Mouse (Mus musculus) embryo, embryonic 11 days (tissue): ENCODE measurements at regions not wholly inside any gene's neighbourhood (a gene's known extent, or its start where the extent isn't known, plus 50 kb on each side); places are given as distances from the start of the nearest gene placed in this dataset.
A peak's percentile ranks its signal among the peaks of the same experiment; 100 is the strongest.

Experiments used
- DNase-seq: peaks from one replicate; pipeline ENCODE4 v3.0.0-alpha.2; 2015

DNA sequence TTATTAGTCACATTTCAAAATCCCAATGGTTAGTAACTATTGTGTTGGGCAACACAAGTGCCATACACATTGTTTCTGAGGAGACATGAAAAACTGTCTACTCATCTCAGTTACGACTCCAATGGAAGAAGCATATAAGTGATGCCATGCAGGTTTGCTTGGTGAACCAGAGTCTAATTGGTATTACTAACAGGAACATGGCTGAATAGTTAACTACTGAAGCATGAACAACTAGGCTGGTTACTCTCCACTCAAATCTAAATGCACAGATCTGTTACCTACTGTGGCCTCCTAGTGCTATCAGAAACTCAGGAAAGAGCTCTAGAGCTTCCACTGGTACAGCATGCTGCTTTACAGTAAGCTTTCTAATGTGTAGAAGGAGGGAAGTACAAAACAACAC lies 503.5 kb upstream of the Sox9 start:
- DNase-seq, result no peak

DNA sequence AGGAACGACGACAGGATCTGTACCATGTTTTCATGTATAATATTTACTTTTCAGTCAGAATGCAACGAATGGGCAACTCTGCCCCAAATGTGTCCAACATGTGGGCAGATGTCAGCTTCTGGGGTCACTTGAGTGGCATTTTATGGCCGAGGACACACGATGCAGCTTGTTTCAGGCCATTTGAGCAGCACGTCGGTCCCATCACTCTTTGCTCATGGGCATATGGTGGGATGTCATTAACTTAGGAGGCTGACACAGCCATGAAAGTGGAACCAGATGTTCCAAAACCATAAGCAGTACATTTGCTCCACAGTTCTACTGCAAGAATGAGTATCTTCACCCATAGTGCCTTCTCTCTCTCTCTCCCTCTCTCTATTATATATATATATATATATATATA lies 499.1 kb upstream of the Sox9 start:
- peak; percentile 59 for DNase-seq

DNA sequence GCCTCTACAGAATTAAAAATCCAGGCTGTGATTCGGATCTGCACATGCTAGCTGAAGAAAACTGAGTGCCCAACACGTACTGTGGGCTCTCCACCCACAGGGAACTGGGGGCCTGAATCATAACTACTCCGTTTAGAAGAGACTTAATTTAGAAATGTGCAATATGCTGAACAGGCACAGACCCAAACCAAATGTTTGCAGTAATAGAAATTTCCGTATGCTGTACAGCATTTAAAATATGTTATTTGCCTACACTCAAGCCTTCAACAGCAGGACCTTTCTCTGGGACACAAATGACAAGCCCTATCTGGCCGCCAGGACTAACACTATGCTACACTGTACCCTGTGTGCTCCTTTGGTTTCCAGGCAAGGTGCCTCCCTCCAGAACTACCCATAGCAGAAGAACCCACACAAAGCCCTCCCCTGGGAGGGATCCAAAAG lies 483.1 kb upstream of the Sox9 start:
- DNase-seq, result no peak

DNA sequence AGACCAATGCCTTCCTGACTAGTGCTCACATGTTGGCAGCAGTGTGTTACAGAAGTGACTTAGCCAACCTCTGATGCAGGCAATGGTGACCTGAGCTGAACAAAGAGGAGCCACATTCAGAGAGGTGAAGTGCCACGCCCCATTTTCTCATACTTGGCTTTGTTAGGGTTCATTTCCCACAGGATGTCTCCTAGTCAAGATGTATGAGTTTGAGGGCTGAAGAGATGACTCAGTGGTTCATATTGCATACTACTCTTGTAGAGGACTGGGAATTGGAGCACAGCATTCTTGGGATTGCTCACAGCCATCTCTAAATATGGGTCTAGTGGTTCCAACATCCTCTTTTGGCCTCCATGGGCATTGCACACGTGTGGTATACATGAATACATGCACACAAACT lies 478.9 kb upstream of the Sox9 start:
- DNase-seq, result no peak

DNA sequence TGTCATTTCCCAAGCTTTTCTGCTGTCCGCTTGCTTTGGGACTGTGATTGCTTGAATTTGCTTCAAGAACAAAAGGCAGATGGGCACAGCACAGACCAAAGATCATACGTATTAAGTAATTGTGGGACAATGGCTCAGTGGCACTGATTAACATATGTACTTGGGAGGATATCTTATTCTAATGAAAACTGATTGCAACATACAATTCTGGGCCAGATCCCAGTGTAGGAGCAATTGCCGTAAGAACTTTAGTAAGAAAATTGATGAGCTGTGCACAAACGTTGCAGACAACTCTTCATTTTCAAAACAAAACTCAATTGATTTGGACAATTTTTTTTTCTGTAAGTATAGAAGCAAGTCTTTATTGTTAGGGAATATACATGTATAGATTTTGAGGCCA lies 456.2 kb upstream of the Sox9 start:
- no peak for DNase-seq

DNA sequence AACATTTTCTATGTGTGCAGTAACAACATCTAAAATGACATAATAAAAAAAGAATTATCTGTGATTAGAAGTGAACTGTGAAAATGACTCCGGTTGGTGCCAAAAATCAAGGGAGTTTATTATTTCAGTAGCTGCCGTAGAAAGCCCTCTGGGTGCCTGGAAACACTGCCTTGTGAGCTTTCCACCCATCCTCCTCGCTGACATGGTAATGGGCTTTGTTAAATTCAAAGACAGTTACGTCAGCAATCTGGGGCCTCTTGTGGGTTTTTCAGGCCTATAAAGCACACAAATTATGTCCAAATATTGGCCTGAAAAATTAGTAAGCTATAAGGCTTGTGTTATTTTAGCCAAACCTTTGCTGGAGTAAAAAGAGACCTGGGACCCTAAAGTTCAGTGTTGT lies 454.4 kb upstream of the Sox9 start:
- DNase-seq, result no peak

DNA sequence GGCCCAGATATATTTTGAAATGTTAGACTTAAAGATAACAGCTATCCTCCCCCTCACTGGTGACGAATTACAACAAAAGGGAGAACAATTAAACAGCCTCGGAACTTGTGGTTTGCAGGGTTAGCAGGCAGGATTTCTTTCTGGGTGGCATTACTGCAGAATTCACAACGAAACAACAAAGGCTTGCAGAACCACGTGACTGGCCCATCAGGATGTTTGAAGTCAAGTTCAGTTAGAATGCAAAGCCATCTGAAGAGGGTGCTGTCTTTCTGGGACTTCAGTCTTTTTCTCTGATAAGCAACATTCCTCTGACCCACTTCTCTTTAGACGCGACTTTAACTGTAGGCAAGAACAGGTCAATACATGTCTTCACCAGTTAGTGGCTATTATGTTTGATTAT lies 436.9 kb upstream of the Sox9 start:
- DNase-seq, result no peak

DNA sequence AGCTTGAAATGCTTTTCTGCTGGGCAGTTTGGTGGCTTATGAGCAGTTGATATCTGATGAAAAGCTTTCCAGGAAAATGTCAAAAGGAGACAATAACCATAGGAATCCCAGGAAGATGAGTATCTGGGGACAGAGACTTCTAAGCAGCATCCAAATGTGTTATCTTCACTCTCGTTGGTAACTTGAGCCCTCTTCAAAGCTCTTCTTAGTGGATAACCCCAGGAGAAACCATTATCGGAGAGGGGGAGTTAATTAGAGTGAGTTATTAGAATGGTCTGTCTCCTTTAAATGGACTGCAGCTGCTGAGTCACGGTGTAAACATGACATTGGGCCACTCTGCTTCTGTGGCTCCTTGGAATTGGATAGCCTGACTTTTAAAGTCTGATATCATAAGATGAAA lies 436.4 kb upstream of the Sox9 start:
- DNase-seq, result peak; percentile 37

DNA sequence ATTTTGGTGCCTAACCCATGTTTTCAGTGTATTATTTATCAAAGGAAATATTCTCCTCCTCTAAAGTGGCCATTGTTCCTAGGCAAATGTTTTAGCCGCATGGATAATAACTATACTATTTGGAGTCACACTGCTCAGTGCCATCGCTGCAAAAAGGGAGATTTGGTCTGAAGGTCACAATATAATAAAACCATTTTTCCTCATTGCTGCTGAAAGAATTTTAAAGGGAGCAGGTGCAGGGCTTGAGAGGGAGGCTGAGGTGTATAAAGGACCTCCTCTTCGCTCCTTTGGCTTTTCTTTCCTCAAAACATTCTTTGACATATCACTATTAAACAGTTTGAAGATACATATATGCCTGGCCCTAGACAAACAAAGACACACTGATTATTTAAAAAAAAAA lies 435.9 kb upstream of the Sox9 start:
- DNase-seq, result no peak

DNA sequence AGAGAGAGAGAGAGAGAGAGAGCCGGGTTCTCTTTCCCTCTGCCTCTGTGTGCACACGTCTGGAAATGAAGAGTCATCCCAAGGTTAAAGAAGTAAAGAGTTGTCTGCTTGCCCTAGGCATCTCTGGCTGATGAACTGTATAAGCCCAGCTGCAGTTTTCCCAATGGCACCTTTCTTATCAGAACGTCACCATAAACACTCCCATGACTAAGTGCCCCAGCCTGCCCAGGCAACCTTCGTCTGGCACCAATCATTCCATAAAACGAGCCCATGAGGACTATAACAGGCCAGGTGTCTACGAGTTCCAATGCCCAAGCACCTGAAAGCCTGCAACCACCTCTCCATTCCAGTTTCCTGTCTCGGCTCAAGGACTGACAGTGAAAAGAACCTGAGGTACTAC lies 435.5 kb upstream of the Sox9 start:
- DNase-seq, result no peak

DNA sequence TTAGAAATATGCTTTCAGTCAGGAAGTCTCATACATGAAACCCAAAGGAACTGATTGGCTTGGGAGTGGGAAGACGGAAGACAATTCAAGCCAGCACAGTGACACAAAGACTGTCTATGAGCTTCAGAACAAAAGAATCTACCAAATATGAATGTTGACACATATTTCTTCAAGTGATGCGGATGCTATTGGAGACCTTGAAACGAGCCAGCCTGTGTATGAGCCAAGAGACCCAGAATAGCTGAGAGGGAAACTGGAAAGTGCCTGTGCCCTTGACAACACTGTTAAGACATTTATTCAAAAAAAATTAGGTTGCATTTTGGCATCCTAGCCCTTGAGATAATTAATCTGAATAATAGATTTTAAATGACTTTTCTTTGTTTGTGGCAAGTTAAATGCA lies 426.7 kb upstream of the Sox9 start:
- no peak for DNase-seq

DNA sequence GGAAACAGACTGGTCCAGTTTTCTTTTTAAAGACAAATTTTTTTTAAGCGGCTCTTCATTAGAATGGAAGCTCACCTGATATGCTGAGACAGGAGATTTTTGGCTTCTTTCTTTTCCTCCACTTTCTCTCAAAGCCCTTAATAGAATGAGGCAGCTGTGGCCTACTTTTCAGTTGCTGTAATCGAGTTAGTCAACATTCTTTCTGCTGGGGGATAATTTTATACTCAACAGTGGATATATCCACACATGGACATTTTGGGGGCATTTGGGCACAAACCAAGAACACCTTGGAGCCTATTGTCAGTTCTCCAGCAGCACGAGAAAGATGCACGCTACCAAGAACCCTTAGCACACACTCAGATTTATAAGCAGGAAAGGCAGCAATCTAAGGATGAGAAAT lies 415.3 kb upstream of the Sox9 start:
- no peak for DNase-seq

DNA sequence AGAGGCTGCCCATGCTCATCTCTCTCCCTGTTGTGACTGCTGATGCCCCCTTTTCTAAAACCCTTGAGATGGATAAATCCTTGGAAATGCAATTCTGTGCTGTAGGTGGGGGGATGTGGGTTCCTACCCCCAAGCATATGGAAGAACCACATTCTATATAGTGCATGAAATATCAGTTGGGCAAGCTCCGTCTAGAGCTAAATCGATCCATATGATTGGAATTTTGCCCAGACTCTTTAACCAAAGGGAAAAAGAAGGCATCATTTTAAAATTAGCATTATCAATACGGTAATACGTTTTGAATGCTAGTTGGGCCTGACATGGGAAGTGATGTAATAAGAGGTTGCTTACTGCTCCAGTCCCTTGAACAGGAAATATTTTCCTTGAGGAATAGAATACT lies 411.1 kb upstream of the Sox9 start:
- DNase-seq, result no peak

DNA sequence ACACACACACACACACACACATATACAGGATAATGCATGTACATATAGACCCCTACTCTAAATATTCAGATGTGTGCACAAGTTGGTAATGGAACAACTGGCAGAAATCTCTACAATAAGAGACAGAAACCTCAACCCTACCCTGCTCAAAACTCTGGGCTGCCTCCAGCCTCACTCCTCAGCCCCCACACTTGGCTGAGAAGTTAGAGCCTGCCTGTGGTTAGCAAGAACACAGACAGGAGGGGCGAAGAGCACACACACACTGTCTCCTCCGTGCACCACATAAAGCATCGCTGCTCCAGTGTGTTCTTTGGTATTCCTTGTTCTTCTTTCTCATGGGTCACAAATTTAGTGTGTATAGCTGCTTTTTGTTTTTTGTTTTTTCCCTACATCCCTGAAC lies 382.0 kb upstream of the Sox9 start:
- no peak for DNase-seq

DNA sequence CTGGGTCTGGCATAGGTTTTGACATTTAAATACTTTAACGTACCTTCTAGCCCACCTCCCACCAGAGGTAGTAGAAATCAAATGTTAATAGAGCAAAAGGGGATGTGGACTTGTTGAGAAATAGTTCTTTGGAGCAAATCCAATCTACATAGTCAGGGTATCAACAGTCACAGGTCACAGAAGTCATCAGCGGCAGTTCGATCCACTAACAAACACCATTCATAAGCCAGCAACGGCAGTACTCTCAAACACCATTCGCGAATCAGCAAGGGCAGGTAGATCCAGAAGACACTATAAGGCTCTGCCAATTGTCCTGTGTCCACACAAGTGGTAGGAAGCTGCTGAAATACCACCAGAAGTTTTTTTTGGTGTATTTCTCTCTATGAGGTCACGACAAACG lies 374.3 kb upstream of the Sox9 start:
- no peak for DNase-seq

DNA sequence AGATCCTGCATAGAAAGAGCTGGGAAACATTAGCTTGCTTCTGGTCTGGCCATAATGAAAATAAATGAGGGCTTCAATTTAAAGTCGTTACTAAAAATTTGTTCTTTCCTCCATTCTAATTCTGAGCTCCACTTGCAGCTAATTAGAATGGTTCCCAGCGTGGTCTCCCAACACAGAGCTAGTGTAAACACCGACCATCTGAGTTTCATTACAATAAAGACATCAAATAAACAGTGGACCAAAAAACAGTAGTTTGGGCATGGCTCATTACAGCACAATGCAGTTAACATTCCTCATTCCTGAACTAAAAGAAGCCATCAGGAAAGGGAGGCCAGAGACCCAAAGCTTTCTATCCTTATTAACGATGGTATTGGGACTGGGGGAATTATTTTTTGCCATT lies 369.6 kb upstream of the Sox9 start:
- DNase-seq, result peak; percentile 57

DNA sequence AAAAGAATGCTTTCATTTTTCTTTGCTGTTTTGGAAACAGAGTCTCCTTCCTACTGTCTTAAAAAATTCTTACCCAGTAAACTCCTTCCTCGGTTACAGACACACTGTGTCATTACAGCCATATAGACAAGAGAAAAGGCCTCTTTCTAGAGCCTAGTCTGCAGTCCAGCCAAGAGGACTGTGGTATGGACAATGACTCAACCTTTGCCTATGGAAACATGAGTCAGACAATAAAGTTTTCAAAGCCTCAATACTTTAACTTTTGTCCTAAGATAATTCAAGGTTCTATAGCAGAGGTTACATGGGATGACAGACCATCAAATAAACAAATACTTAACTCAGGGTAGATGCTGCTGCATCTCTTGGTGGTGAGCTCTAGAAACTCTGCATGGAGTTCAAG lies 339.4 kb upstream of the Sox9 start:
- DNase-seq, result no peak

DNA sequence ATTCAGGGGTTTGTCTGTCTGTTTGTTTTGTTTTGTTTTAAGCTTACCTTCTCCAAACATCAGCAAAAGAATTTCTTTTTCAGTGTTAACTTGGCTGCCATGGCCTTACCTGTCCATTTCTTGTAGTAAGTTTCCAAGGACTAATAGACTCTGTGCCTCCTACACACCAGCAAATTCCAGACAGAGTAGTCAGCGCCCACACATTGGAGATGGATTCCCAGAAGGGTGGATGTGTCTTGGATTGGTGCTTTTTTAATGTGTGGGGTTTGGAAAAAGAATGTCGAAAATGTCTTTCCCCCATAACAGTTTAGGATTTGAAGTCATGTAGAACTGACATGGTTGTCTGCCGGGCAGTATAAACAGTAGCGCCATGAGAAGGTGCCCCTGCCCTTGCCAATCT lies 338.1 kb upstream of the Sox9 start:
- no peak for DNase-seq

DNA sequence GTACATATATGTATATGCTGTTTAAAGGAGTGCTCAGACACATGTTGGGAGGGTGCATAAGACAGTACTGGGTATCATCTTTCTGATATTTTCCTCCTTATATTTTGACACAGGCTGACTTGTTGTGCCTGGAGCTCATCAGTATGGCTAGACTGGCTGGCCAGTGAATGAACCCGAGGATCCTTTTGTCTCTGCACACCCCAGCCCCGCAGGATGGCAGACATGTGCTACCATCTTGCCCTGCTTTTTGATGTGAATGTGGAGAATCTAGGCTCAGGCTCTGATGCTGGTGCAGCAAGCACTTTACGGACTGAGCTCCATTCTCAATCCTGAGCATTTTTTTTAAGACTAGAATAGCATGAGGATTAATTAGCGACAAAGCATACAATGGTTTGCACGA lies 332.4 kb upstream of the Sox9 start:
- DNase-seq, result peak; percentile 57

DNA sequence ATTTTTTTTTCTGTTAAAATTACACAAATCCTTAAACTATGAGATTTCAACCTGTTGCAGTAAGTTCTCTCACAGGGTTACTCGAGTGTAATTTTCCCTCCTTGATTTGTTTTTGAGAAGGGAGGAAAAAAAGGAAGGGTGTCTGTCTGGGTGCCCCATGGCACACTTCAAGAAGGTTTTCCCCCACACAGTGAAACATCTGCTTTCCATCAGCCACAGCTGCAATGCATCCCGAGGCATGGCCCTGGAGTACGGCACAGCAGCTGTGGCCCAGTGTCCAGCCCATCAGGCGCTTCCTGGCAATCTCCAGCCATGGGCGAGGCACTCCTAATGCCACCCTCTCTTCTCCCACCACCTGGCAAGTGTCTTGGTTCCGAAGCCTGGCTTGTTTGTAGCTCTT lies 331.8 kb upstream of the Sox9 start:
- DNase-seq, result peak; percentile 74

DNA sequence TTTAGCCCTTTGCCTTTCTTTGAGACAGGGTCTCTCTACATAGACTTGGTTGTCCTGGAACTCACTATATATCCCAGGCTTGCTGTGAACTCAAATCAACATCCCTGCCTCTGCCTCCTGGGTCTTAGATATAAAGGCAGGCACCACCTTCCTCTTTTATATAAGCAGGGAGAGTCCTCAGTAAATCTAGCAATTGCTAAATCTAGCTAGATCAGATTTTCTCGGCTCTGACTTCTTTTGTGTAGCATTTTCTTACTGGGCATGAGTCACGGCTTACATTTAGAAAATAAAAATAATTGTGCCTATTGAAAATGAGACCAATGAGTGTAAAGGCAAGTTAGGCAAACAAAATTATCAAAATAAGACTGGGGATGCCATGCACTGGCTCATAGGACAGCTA lies 323.9 kb upstream of the Sox9 start:
- no peak for DNase-seq

DNA sequence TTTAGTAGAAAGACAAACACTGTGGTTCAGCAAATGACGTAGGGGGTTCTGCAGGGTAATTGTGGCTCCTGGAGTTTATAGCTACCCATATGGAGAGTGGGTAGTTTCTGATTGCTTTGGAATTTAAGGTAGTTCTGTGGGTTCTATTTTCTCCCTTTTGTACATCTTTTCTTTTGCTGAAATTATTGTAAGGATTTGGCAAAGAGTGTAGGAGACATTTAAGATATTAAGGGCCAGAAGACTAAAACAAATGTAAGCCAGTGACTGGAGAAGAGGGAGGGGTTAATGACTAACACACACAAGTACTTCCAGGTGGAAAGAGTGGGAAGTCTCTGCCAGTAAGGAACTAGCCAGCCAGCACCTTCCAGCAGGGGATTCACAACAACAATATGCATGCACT lies 318.9 kb upstream of the Sox9 start:
- no peak for DNase-seq

DNA sequence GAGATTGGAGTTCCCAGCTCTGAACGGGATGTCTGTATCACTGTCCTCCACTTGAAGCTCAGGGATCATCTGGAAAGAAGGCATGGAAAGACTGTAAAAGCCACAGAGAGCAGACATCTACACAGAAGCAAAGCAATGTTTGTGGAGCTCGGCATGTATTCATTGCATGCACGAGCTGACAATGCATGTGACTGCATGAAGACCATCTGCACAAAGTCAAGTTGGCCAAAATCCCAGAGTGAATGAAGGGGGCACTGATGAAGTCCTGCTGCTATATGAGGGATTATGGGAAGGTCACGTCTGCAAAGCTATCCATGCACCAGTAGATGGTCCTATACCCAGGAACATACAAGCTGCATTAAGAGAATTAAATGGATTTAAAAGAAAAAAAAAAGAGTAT lies 317.6 kb upstream of the Sox9 start:
- no peak for DNase-seq

DNA sequence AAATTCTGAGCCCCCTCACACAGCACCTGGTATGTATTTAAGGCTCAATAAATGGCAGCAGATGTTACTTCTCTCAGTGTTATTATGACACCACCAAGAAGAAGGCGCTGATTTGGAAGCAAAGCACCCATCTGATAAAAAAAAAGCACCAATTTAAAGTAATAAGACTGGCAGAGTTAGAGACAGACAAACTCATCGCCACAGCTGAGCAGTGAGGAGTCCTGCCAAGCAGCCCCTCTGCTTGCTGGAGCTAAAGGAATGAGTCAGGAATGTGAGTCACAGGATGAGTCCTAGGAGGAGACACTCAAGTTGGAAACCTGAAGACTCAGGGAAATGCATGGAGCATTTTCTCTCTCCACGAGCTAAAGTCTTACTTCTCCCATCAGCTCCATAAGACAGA lies 311.7 kb upstream of the Sox9 start:
- no peak for DNase-seq

DNA sequence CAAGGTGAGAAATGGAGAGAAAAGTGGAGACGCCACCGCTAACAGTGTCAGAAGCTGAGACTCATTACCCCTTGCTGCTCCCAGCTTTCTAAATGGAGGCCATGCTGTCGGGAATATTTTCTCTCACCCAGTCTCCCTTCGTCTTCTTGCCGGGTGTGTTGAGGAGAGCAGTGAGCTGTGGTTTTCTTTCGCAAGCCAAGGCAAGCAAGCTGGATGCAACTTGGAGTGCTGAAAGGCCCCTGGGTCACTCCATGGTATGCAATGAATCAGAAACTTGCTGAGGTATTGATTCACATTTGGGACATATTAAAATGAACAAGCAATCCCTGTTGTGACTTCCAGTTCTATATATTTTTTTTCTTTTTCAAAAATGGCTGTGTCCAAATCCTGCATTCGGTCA lies 308.8 kb upstream of the Sox9 start:
- DNase-seq, result no peak

DNA sequence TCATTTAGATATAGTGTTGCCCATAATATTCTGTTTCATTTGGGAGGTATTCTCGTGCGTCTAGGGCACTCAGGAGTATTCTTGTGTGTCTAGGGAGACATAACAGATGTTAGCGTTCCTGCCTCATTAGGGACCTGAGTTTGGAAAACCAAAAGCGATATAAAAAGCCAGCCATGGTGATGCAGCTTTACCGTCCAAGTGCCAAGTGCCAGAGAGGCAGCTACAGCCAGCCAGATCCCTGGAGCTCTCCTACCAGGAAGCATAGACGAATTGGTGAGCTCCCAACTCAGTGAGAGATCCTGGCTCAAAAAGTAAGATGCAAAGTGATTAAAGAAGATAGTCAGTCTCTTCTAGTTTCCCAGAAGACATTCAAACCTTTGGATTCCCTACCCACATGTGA lies 308.3 kb upstream of the Sox9 start:
- no peak for DNase-seq

DNA sequence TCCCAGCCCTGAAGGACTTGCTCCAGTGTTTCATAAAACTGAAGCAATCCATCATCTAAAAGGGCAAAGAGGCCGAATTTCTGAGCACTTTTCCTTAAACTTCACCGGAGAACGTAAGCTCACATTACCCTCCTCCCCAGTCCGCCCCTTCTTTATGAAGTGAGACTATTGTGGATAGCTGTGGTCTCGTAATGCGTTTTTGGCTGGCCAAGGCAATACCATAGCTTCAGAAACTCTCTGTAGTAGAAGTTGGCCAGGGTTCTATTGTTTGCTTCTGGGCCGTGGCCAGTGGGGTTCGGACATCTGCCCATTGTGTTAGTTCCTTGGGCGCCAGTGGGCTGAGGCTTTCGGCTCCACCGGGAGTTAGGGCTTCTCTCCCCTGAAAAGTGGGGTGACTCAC lies 301.7 kb upstream of the Sox9 start:
- DNase-seq, result peak; percentile 19
